Comparison of ENCODE assay signal across 10 mouse cellular contexts in the genomic region with DNA sequence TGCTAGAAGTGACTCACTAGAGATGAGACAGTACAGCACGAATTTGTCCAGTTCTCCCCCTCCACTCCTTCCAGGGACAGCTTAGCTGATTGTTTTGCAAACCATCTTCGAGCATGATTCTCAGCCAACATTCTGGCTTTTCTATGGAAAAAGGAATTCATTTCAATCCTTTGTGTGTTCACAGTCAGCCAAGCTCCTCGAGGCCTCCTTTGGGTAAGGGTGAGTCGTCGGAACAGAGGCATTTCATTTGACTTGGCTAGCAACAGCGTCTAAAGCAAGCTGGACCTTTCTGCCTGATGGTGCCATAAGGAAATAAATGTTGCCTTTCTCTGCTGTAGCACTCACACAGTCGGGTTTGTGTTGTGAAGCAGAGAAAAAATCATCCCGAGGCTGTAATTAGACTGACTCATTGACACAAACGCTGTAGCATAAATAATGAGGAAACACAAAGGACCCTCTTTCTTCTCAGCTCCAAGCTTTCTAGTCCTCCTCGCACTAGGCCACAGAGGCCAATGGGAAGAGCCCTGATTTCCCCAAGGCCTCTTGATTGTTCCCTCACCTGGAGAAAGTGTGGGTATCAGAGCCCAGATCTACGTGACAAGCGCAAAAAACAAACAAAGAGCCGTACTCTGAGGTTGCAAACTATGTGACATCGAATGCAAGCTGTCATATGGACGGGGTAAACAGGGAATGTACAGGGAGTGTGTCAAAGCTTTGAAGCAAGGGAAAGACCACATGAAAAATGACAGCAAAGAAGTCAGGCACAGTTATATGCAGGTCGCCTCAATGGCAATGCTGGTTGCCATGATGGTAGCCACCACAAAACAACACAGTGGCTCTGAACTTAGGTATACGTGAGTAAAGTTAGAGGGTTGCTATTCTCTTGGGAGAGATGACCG.
DNase-seq lines count a peak whose midpoint lies in the region; ATAC-seq and TF ChIP-seq lines count a peak whose summit lies in the region.
"Had no signal": no experiment of that assay in that cellular context is flagged by ENCODE, and none has a peak within 500 bp of the region (broad histone marks: within the 10 kb centered on the region; RNA-seq: fewer than 3 reads in every experiment).

No protein-coding gene starts in this region.

- ATAC-seq in limb, embryonic 11.5 days (ENCODE audit: insufficient number of reproducible peaks, low FRiP score, low TSS enrichment, low read depth) = no peak
- peak; percentile 82 for ATAC-seq in hindbrain, embryonic 12.5 days (ENCODE audit: low FRiP score)

- H3K4me3 ChIP-seq in limb, embryonic 11.5 days (ENCODE audit: low read depth, low read length) = no peak overlapping the region
- no peak overlapping the region for H3K4me3 ChIP-seq in limb, embryonic 10.5 days
- H3K4me3 ChIP-seq in embryonic facial prominence, embryonic 10.5 days = no peak overlapping the region
- H3K4me3 ChIP-seq in hindbrain, embryonic 12.5 days = no peak overlapping the region
- H3K4me3 ChIP-seq in olfactory bulb, adult 2 months (ENCODE audit: insufficient read depth, low read depth, low read length) = no peak overlapping the region
- H3K4me3 ChIP-seq: embryonic facial prominence, embryonic 13.5 days had no signal

- no peaks in the 10 kb centered on the region for H3K36me3 ChIP-seq in limb, embryonic 11.5 days (ENCODE audit: control insufficient read depth, insufficient read depth, low read length)
- H3K36me3 ChIP-seq in limb, embryonic 10.5 days = no peaks in the 10 kb centered on the region
- no peaks in the 10 kb centered on the region for H3K36me3 ChIP-seq in embryonic facial prominence, embryonic 10.5 days (replicated peaks)
- H3K36me3 ChIP-seq in hindbrain, embryonic 12.5 days = no peaks in the 10 kb centered on the region
- H3K36me3 ChIP-seq: embryonic facial prominence, embryonic 13.5 days had no signal

- no peak overlapping the region for H3K4me2 ChIP-seq in limb, embryonic 11.5 days (ENCODE audit: low read depth, severe bottlenecking)
- no peak overlapping the region for H3K4me2 ChIP-seq in hindbrain, embryonic 12.5 days (replicated peaks)
- H3K4me2 ChIP-seq: embryonic facial prominence, embryonic 13.5 days had no signal

- no peak overlapping the region for H3K27ac ChIP-seq in limb, embryonic 11.5 days (replicated peaks; ENCODE audit: low read depth, low read length)
- no peak overlapping the region for H3K27ac ChIP-seq in limb, embryonic 10.5 days
- peak overlapping the region; percentile 70 for H3K27ac ChIP-seq in embryonic facial prominence, embryonic 10.5 days (replicated peaks)
- peak overlapping the region; percentile 78 for H3K27ac ChIP-seq in hindbrain, embryonic 12.5 days
- H3K27ac ChIP-seq in olfactory bulb, adult 2 months (ENCODE audit: insufficient read depth, low read depth, low read length) = peak overlapping the region; percentile 32; the same call in 1 of the 2 replicates
- H3K27ac ChIP-seq: embryonic facial prominence, embryonic 13.5 days had no signal

- TF ChIP-seq POLR2A in olfactory bulb, adult 2 months (IDR thresholded peaks at IDR 0.05; ENCODE audit: insufficient read depth, low read depth, low read length) = no peak

- DNase-seq in limb, embryonic 11.5 days (ENCODE audit: low spot score) = no peak
- DNase-seq in limb, embryonic 10.5 days (ENCODE audit: low spot score) = no peak
- DNase-seq in embryonic facial prominence, embryonic 10.5 days (ENCODE audit: low spot score) = no peak
- DNase-seq in thymus, postnatal 0 days (ENCODE audit: low spot score) = no peak
- DNase-seq in urinary bladder, postnatal 25 days (ENCODE audit: low spot score) = no peak
- DNase-seq in urinary bladder, postnatal 4 days (ENCODE audit: low spot score in 2 of 2) = no peak
- DNase-seq: kidney, postnatal 14 days had no signal

- 0 out of 2 replicates have a peak overlapping the region, but pooled peaks have one; percentile 27 for H3K9ac ChIP-seq in limb, embryonic 11.5 days (ENCODE audit: low read length)
- no peak overlapping the region for H3K9ac ChIP-seq in hindbrain, embryonic 12.5 days
- H3K9ac ChIP-seq: embryonic facial prominence, embryonic 13.5 days had no signal

- no peaks in the 10 kb centered on the region for H3K4me1 ChIP-seq in limb, embryonic 11.5 days (ENCODE audit: control insufficient read depth, insufficient read depth, low read length)
- peaks cover 21% of the 10 kb centered on the region for H3K4me1 ChIP-seq in limb, embryonic 10.5 days
- peaks cover 19% of the 10 kb centered on the region for H3K4me1 ChIP-seq in embryonic facial prominence, embryonic 10.5 days
- peaks cover 23% of the 10 kb centered on the region for H3K4me1 ChIP-seq in hindbrain, embryonic 12.5 days
- peaks cover 4% of the 10 kb centered on the region for H3K4me1 ChIP-seq in olfactory bulb, adult 2 months (ENCODE audit: control insufficient read depth, insufficient read depth, low read length)

- no peaks in the 10 kb centered on the region for H3K27me3 ChIP-seq in limb, embryonic 11.5 days (ENCODE audit: control insufficient read depth, insufficient read depth, low read length)
- H3K27me3 ChIP-seq in limb, embryonic 10.5 days (ENCODE audit: low read depth, poor library complexity, severe bottlenecking) = no peaks in the 10 kb centered on the region
- H3K27me3 ChIP-seq in embryonic facial prominence, embryonic 10.5 days (replicated peaks; ENCODE audit: low read depth, poor library complexity, severe bottlenecking) = no peaks in the 10 kb centered on the region; the same call in 1 of the 2 replicates
- H3K27me3 ChIP-seq in hindbrain, embryonic 12.5 days = no peaks in the 10 kb centered on the region
- H3K27me3 ChIP-seq: embryonic facial prominence, embryonic 13.5 days had no signal

- TF ChIP-seq CTCF in olfactory bulb, adult 2 months (IDR thresholded peaks at IDR 0.05; ENCODE audit: insufficient read depth, low read depth, low read length) = no peak

- H3K9me3 ChIP-seq in limb, embryonic 11.5 days (ENCODE audit: control insufficient read depth, low read length) = no peaks in the 10 kb centered on the region
- H3K9me3 ChIP-seq in limb, embryonic 10.5 days (replicated peaks) = no peaks in the 10 kb centered on the region
- no peaks in the 10 kb centered on the region for H3K9me3 ChIP-seq in embryonic facial prominence, embryonic 10.5 days
- H3K9me3 ChIP-seq in hindbrain, embryonic 12.5 days (replicated peaks) = no peaks in the 10 kb centered on the region
- H3K9me3 ChIP-seq: embryonic facial prominence, embryonic 13.5 days had no signal

- 75% methylated on average over 18 of the region's 18 CpGs for WGBS in limb, embryonic 11.5 days
- 81% methylated on average over 18 of the region's 18 CpGs for WGBS in limb, embryonic 10.5 days
- WGBS in embryonic facial prominence, embryonic 10.5 days = 45% methylated on average over 18 of the region's 18 CpGs
- WGBS in hindbrain, embryonic 12.5 days = 39% methylated on average over 18 of the region's 18 CpGs
- WGBS in olfactory bulb, adult 2 months = 34% methylated on average over 18 of the region's 18 CpGs

Comparison
In these comparisons a context has a peak if more than half of its experiments do, and no peak if none do; other contexts are left out.
1. H3K27ac ChIP-seq: peak in embryonic facial prominence, embryonic 10.5 days (single experiment), hindbrain, embryonic 12.5 days (single experiment) and olfactory bulb, adult 2 months (single experiment); none in limb, embryonic 11.5 days (single experiment) and limb, embryonic 10.5 days (single experiment).